Mouse (Mus musculus): ENCODE measurements at regions not wholly inside any gene's neighbourhood (a gene's known extent, or its start where the extent isn't known, plus 50 kb on each side); places are given as distances from the start of the nearest gene placed in this dataset.

GRCm38 (mm10) chr1:186241112-186241511 lies 124.0 kb upstream of the Lyplal1 start:
- H3K4me3 ChIP-seq (replicated peaks): no peak overlapping the region
- 90% methylated on average over 2 of the region's 2 CpGs for WGBS
- no peak overlapping the region for H3K9ac ChIP-seq
- no peaks in the 10 kb centered on the region for H3K36me3 ChIP-seq
- H3K4me1 ChIP-seq: no peaks in the 10 kb centered on the region
- no peaks in the 10 kb centered on the region for H3K9me3 ChIP-seq
- H3K27ac ChIP-seq: no peak overlapping the region
- H3K4me2 ChIP-seq: no peak overlapping the region
- no peak for ATAC-seq (ENCODE audit: insufficient read depth, low FRiP score, low read depth)
- no peaks in the 10 kb centered on the region for H3K27me3 ChIP-seq (replicated peaks)

- 50% methylated on average over 6 of the region's 6 CpGs for WGBS
- Histone ChIP-seq H3K4me1 (no peaks in the 10 kb centered on the region), H3K4me2 (no peak overlapping the region)
Measured at GRCm38 (mm10) chr1:186237556-186237955, 120.4 kb upstream of the Lyplal1 start.

DNA sequence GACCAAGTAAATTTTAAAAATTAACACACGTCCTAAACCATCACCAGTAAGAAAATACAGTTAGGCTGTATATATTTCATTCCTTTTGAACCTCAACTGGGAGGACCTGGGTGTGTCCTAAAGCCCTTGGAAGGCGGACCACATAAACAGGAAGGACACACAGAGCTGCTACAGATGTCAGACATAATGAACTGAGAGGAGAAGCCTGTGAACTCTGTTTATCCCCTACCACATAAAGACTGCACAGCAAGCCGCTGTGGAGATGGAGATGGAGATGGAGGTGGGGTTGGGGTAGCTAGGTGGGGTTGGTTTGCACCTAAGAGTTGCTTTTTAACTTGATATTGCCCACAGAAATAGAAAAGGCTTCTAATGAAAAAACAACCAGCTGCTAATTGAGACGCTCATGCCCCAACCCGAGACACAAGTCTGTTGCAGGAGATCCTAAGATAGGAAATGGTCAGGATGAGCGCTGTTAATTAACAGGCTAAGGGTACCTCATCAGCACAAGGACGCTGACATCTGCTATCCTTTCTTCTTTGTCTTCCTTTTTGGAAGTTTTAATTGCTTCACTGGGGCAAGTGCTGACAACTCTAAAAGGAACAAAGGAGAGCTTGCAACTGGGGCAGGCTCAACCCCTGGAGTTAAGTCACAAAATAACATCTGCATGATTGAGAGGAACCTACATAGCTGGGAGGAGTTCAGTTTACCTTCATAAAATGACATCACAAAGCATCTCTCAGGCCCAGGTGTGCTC lies 119.3 kb upstream of the Lyplal1 start:
- Histone ChIP-seq H3K36me3 (no peaks in the 10 kb centered on the region), H3K4me2 (no peak overlapping the region), H3K9ac (no peak overlapping the region), H3K27ac (no peak overlapping the region), H3K4me1 (no peaks in the 10 kb centered on the region), H3K27me3 (replicated peaks) (no peaks in the 10 kb centered on the region), H3K9me3 (no peaks in the 10 kb centered on the region), H3K4me3 (replicated peaks) (no peak overlapping the region)
- WGBS: 67% methylated on average over 7 of the region's 7 CpGs
- no peak for ATAC-seq (ENCODE audit: insufficient read depth, low FRiP score, low read depth)

More at GRCm38 (mm10) chr1:186237556-186237955, 120.4 kb upstream of the Lyplal1 start:
- no peak for ATAC-seq (ENCODE audit: insufficient read depth, low FRiP score, low read depth)
- H3K9ac ChIP-seq: no peak overlapping the region
- no peak overlapping the region for H3K4me3 ChIP-seq (replicated peaks)
- no peaks in the 10 kb centered on the region for H3K36me3 ChIP-seq
- H3K27me3 ChIP-seq (replicated peaks): no peaks in the 10 kb centered on the region
- H3K9me3 ChIP-seq: no peaks in the 10 kb centered on the region
- no peak overlapping the region for H3K27ac ChIP-seq

GRCm38 (mm10) chr1:186234536-186234935 lies 117.4 kb upstream of the Lyplal1 start:
- Histone ChIP-seq H3K36me3 (no peaks in the 10 kb centered on the region), H3K27me3 (replicated peaks) (no peaks in the 10 kb centered on the region), H3K4me2 (no peak overlapping the region), H3K27ac (no peak overlapping the region), H3K4me3 (replicated peaks) (no peak overlapping the region), H3K9ac (no peak overlapping the region), H3K9me3 (no peaks in the 10 kb centered on the region), H3K4me1 (no peaks in the 10 kb centered on the region)
- WGBS: 84% methylated on average over 6 of the region's 6 CpGs
- no peak for ATAC-seq (ENCODE audit: insufficient read depth, low FRiP score, low read depth)

DNA sequence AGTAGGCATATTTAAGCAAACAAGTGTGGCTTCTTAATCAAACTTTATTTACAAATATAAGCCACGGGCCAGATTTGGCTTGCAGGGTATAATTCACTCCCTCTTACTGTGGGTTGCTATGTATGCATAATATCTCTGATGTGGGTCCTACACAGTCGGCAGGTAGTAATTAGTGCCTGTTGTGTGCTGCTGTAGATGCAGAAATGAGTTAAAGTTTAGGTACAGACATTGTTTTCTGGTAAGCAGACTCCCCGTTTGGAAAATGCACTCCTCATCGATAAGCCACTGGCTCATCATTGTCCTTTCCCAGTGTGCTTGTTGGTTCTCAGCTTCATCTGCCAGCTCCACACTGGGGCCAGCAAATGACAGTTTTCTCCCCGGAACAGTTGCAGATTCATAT lies 113.4 kb upstream of the Lyplal1 start:
- Histone ChIP-seq H3K27ac (no peak overlapping the region), H3K27me3 (replicated peaks) (no peaks in the 10 kb centered on the region), H3K4me3 (replicated peaks) (no peak overlapping the region), H3K9ac (no peak overlapping the region), H3K9me3 (no peaks in the 10 kb centered on the region), H3K4me2 (no peak overlapping the region), H3K4me1 (no peaks in the 10 kb centered on the region), H3K36me3 (no peaks in the 10 kb centered on the region)
- no peak for ATAC-seq (ENCODE audit: insufficient read depth, low FRiP score, low read depth)
- WGBS: 74% methylated on average over 5 of the region's 5 CpGs

DNA sequence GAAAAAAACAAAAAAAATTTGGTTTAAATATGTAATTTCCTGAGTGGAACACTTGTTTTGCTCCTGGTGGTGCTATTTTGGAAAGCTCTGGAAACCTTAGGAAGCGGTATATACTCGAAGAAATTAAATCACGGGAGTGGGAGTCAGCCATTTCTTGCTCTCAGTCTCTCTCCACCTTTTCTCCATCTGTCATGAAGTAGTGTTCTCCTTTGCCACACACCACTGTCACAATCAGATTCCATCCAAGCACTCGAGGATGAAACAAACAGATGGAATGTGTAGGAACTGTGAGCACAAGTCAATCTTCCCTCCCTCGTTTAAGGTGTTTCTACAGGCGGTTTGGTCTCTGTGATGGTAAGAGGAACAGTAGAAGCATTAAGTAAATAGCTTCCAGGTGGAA lies 112.7 kb upstream of the Lyplal1 start:
- H3K4me1 ChIP-seq: no peaks in the 10 kb centered on the region
- H3K9me3 ChIP-seq: no peaks in the 10 kb centered on the region
- H3K27ac ChIP-seq: no peak overlapping the region
- H3K36me3 ChIP-seq: no peaks in the 10 kb centered on the region
- WGBS: 76% methylated on average over 6 of the region's 6 CpGs
- no peak overlapping the region for H3K4me3 ChIP-seq (replicated peaks)
- H3K4me2 ChIP-seq: no peak overlapping the region
- ATAC-seq (ENCODE audit: insufficient read depth, low FRiP score, low read depth): no peak
- H3K27me3 ChIP-seq (replicated peaks): no peaks in the 10 kb centered on the region
- no peak overlapping the region for H3K9ac ChIP-seq

GRCm38 (mm10) chr1:186228396-186228795 lies 111.3 kb upstream of the Lyplal1 start:
- WGBS: 69% methylated on average over 4 of the region's 4 CpGs
- H3K4me3 ChIP-seq (replicated peaks): no peak overlapping the region
- no peaks in the 10 kb centered on the region for H3K27me3 ChIP-seq (replicated peaks)
- no peak overlapping the region for H3K27ac ChIP-seq
- H3K4me2 ChIP-seq: no peak overlapping the region
- no peak overlapping the region for H3K9ac ChIP-seq
- ATAC-seq (ENCODE audit: insufficient read depth, low FRiP score, low read depth): no peak
- H3K36me3 ChIP-seq: no peaks in the 10 kb centered on the region
- H3K9me3 ChIP-seq: no peaks in the 10 kb centered on the region
- 0 out of 2 replicates have a peak, but pooled peaks cover 7% of the 10 kb centered on the region for H3K4me1 ChIP-seq

GRCm38 (mm10) chr1:186224231-186224630 lies 107.1 kb upstream of the Lyplal1 start:
- no peak overlapping the region for H3K4me3 ChIP-seq (replicated peaks)
- H3K27me3 ChIP-seq (replicated peaks): no peaks in the 10 kb centered on the region
- H3K27ac ChIP-seq: peak overlapping the region; percentile 26; the same call in 1 of the 2 replicates
- H3K9ac ChIP-seq: no peak overlapping the region
- H3K4me2 ChIP-seq: no peak overlapping the region
- WGBS: 45% methylated on average over 5 of the region's 5 CpGs
- ATAC-seq (ENCODE audit: insufficient read depth, low FRiP score, low read depth): no peak
- H3K36me3 ChIP-seq: no peaks in the 10 kb centered on the region
- H3K9me3 ChIP-seq: no peaks in the 10 kb centered on the region
- 0 out of 2 replicates have a peak, but pooled peaks cover 8% of the 10 kb centered on the region for H3K4me1 ChIP-seq

DNA sequence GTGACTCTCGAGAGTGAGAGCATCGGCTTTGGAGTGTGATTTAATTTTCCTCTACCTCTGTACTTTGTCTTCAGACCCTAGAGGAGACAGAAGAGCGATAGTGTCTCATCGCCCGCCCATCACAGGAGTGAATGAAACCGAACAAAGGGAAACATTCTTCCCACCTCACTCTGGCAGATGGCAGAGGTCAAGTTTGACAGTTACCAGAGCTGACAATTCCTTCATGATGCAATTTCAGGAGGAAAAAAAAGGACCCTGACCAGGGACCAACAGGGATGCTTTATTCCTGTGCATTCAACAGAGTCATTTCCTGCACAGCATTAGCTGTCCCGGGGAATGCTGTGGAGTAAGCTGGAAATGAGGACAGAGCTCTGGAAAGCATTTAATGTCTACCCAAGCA lies 106.3 kb upstream of the Lyplal1 start:
- no peaks in the 10 kb centered on the region for H3K9me3 ChIP-seq
- 44% methylated on average over 7 of the region's 7 CpGs for WGBS
- no peak overlapping the region for H3K4me3 ChIP-seq (replicated peaks)
- no peak overlapping the region for H3K4me2 ChIP-seq
- no peak overlapping the region for H3K9ac ChIP-seq
- H3K27ac ChIP-seq: peak overlapping the region; percentile 26; the same call in 1 of the 2 replicates
- 0 out of 2 replicates have a peak, but pooled peaks cover 8% of the 10 kb centered on the region for H3K4me1 ChIP-seq
- no peaks in the 10 kb centered on the region for H3K27me3 ChIP-seq (replicated peaks)
- ATAC-seq (ENCODE audit: insufficient read depth, low FRiP score, low read depth): no peak
- no peaks in the 10 kb centered on the region for H3K36me3 ChIP-seq

GRCm38 (mm10) chr1:186218995-186219394 lies 101.9 kb upstream of the Lyplal1 start:
- no peak overlapping the region for H3K4me2 ChIP-seq
- no peaks in the 10 kb centered on the region for H3K27me3 ChIP-seq (replicated peaks)
- 0 out of 2 replicates have a peak, but pooled peaks cover 4% of the 10 kb centered on the region for H3K4me1 ChIP-seq
- no peak overlapping the region for H3K9ac ChIP-seq
- no peaks in the 10 kb centered on the region for H3K36me3 ChIP-seq
- WGBS: 84% methylated on average over 4 of the region's 4 CpGs
- H3K9me3 ChIP-seq: no peaks in the 10 kb centered on the region
- no peak overlapping the region for H3K27ac ChIP-seq
- H3K4me3 ChIP-seq (replicated peaks): no peak overlapping the region
- ATAC-seq (ENCODE audit: insufficient read depth, low FRiP score, low read depth): no peak

- no peak overlapping the region for H3K27ac ChIP-seq
- no peaks in the 10 kb centered on the region for H3K9me3 ChIP-seq
- no peaks in the 10 kb centered on the region for H3K27me3 ChIP-seq (replicated peaks)
- H3K4me1 ChIP-seq: no peaks in the 10 kb centered on the region
- ATAC-seq (ENCODE audit: insufficient read depth, low FRiP score, low read depth): no peak
- no peak overlapping the region for H3K4me3 ChIP-seq (replicated peaks)
- H3K36me3 ChIP-seq: no peaks in the 10 kb centered on the region
- no peak overlapping the region for H3K4me2 ChIP-seq
- WGBS: 24% methylated on average over 3 of the region's 3 CpGs
- no peak overlapping the region for H3K9ac ChIP-seq
Measured at GRCm38 (mm10) chr1:186217198-186217597, 100.1 kb upstream of the Lyplal1 start.

DNA sequence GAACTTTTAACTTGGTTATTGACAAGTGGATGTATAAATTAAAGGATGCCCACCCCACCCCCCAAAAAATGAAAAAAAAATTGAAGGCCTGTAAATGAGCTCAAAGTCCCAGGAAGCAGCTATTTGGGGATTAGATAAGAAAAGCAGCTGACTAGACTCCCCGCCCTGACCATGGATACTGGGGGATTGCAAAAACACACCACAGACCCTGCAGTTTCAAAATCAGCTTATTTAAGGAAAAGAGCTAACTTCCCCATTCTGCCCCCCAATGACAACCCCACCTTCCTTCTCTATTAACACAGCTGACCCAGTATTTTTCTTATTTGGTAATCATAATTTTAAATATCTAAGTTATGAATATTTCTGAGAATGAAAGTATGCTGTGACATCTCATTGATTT lies 87.0 kb upstream of the Lyplal1 start:
- H3K9ac ChIP-seq: no peak overlapping the region
- no peak overlapping the region for H3K27ac ChIP-seq
- no peaks in the 10 kb centered on the region for H3K4me1 ChIP-seq
- H3K4me2 ChIP-seq: no peak overlapping the region
- no peak for ATAC-seq (ENCODE audit: insufficient read depth, low FRiP score, low read depth)
- H3K27me3 ChIP-seq (replicated peaks): no peaks in the 10 kb centered on the region
- H3K36me3 ChIP-seq: no peaks in the 10 kb centered on the region
- 92% methylated on average over 1 of the region's 1 CpGs for WGBS
- no peak overlapping the region for H3K4me3 ChIP-seq (replicated peaks)
- H3K9me3 ChIP-seq: no peaks in the 10 kb centered on the region

DNA sequence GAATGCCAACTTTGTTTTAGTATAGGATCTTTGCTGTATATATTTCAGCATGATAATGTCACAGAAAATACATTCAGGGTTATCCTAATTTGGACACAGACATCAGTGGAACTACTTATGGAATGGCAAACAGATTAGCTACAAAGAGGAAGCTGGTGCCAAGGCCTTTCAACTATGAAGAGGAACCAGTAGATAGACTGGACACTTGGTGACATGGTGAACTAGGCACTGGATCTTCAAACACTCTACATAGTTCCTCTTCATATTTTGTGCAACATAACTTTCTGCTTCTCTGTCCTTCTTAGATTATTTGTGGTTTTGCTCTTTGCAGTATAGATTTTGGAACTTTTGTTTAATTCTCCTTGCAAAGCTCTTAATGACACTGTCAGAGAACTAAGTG lies 85.4 kb upstream of the Lyplal1 start:
- Histone ChIP-seq H3K36me3 (no peaks in the 10 kb centered on the region), H3K27ac (no peak overlapping the region), H3K4me2 (no peak overlapping the region), H3K4me1 (no peaks in the 10 kb centered on the region), H3K27me3 (replicated peaks) (no peaks in the 10 kb centered on the region), H3K9me3 (no peaks in the 10 kb centered on the region), H3K9ac (no peak overlapping the region), H3K4me3 (replicated peaks) (no peak overlapping the region)
- no peak for ATAC-seq (ENCODE audit: insufficient read depth, low FRiP score, low read depth)

All from stomach, embryonic 15.5 days (tissue).